In genomic region chr7:67849509-67849862, GRCm38 (mm10) we compare ENCODE assay signal across 8 mouse cellular contexts.
A peak's percentile ranks its signal among the peaks of the same experiment; 100 is the strongest.
DNase-seq lines count a peak whose midpoint lies in the region; ATAC-seq and TF ChIP-seq lines count a peak whose summit lies in the region.

No protein-coding gene starts in this region.

- H3K36me3 ChIP-seq in heart, embryonic 13.5 days: no peaks in the 10 kb centered on the region
- no peaks in the 10 kb centered on the region for H3K36me3 ChIP-seq in embryonic facial prominence, embryonic 11.5 days (replicated peaks; ENCODE audit: control insufficient read depth, insufficient read depth, low read depth, low read length)
- no peaks in the 10 kb centered on the region for H3K36me3 ChIP-seq in intestine, embryonic 16.5 days (ENCODE audit: control insufficient read depth, insufficient read depth, low read length)
- no peaks in the 10 kb centered on the region for H3K36me3 ChIP-seq in midbrain, embryonic 12.5 days
- no peaks in the 10 kb centered on the region for H3K36me3 ChIP-seq in thymus, adult 2 months (ENCODE audit: control insufficient read depth, insufficient read depth, low read length)

- no peak; the same call in 1 of the 2 replicates for ATAC-seq in heart, embryonic 13.5 days (ENCODE audit: extremely low read depth, insufficient number of reproducible peaks, low FRiP score, low TSS enrichment)
- 0 out of 2 replicates have a peak, but pooled peaks have one; percentile 20 for ATAC-seq in embryonic facial prominence, embryonic 11.5 days (replicated peaks; ENCODE audit: insufficient number of reproducible peaks, low FRiP score, low TSS enrichment, low read depth)
- ATAC-seq in intestine, embryonic 16.5 days: peak; percentile 60
- ATAC-seq in midbrain, embryonic 12.5 days (ENCODE audit: low FRiP score, low read depth): peak; percentile 66

- intact Hi-C loops in heart, postnatal 25 days (cut with DNase I): no loop called here
- intact Hi-C loops in gastrocnemius, postnatal 36 days (cut with DNase I): no loop called here

- peak overlapping the region; percentile 73 for H3K27ac ChIP-seq in heart, embryonic 13.5 days (replicated peaks)
- no peak overlapping the region for H3K27ac ChIP-seq in embryonic facial prominence, embryonic 11.5 days (replicated peaks; ENCODE audit: low read depth, low read length)
- peak overlapping the region; percentile 23; the same call in 1 of the 2 replicates for H3K27ac ChIP-seq in intestine, embryonic 16.5 days (ENCODE audit: low read length)
- H3K27ac ChIP-seq in midbrain, embryonic 12.5 days (replicated peaks): no peak overlapping the region
- no peak overlapping the region for H3K27ac ChIP-seq in thymus, adult 2 months (ENCODE audit: control insufficient read depth, insufficient read depth, low read length)

- H3K9me3 ChIP-seq in heart, embryonic 13.5 days: peaks cover 3% of the 10 kb centered on the region; the same call in 1 of the 2 replicates
- no peaks in the 10 kb centered on the region for H3K9me3 ChIP-seq in embryonic facial prominence, embryonic 11.5 days (replicated peaks; ENCODE audit: control insufficient read depth, low read length)
- no peaks in the 10 kb centered on the region for H3K9me3 ChIP-seq in intestine, embryonic 16.5 days (ENCODE audit: control insufficient read depth, low read length)
- no peaks in the 10 kb centered on the region for H3K9me3 ChIP-seq in midbrain, embryonic 12.5 days

- TF ChIP-seq POLR2A in thymus, adult 2 months (IDR thresholded peaks at IDR 0.05; ENCODE audit: control insufficient read depth, extremely low read depth, insufficient read depth, low read length, poor library complexity): no peak

- peaks cover 11% of the 10 kb centered on the region; the same call in 1 of the 2 replicates for H3K27me3 ChIP-seq in heart, embryonic 13.5 days (replicated peaks)
- H3K27me3 ChIP-seq in embryonic facial prominence, embryonic 11.5 days (ENCODE audit: control insufficient read depth, insufficient read depth, low read length): no peaks in the 10 kb centered on the region
- H3K27me3 ChIP-seq in intestine, embryonic 16.5 days (replicated peaks; ENCODE audit: control insufficient read depth, insufficient read depth, low read length): no peaks in the 10 kb centered on the region
- peaks cover 24% of the 10 kb centered on the region for H3K27me3 ChIP-seq in midbrain, embryonic 12.5 days
- H3K27me3 ChIP-seq in thymus, adult 2 months (ENCODE audit: control insufficient read depth, insufficient read depth, low read length): no peaks in the 10 kb centered on the region; the same call in 1 of the 2 replicates

- H3K4me2 ChIP-seq in heart, embryonic 13.5 days: peak overlapping the region; percentile 76
- H3K4me2 ChIP-seq in embryonic facial prominence, embryonic 11.5 days (ENCODE audit: low read depth, low read length): peak overlapping the region; percentile 59
- H3K4me2 ChIP-seq in intestine, embryonic 16.5 days (ENCODE audit: low read depth, low read length): peak overlapping the region; percentile 67
- H3K4me2 ChIP-seq in midbrain, embryonic 12.5 days (replicated peaks): peak overlapping the region; percentile 69

- TF ChIP-seq CTCF in thymus, adult 2 months (IDR thresholded peaks at IDR 0.05; ENCODE audit: borderline replicate concordance, control insufficient read depth, extremely low read depth, insufficient read depth, low read length, poor library complexity): no peak

- H3K4me3 ChIP-seq in heart, embryonic 13.5 days: peak overlapping the region; percentile 58
- peak overlapping the region; percentile 37 for H3K4me3 ChIP-seq in embryonic facial prominence, embryonic 11.5 days (ENCODE audit: low read depth, low read length)
- peak overlapping the region; percentile 50 for H3K4me3 ChIP-seq in intestine, embryonic 16.5 days (ENCODE audit: low read length)
- H3K4me3 ChIP-seq in midbrain, embryonic 12.5 days: peak overlapping the region; percentile 54
- no peak overlapping the region for H3K4me3 ChIP-seq in thymus, adult 2 months (ENCODE audit: control insufficient read depth, insufficient read depth, low read length)

- WGBS in heart, embryonic 13.5 days: 11% methylated on average over 7 of the region's 7 CpGs
- 7% methylated on average over 7 of the region's 7 CpGs for WGBS in embryonic facial prominence, embryonic 11.5 days
- WGBS in intestine, embryonic 16.5 days: 9% methylated on average over 7 of the region's 7 CpGs
- 10% methylated on average over 7 of the region's 7 CpGs for WGBS in midbrain, embryonic 12.5 days
- WGBS in thymus, adult 2 months: 53% methylated on average over 7 of the region's 7 CpGs

- no peak for DNase-seq in heart, postnatal 25 days (ENCODE audit: low spot score)
- DNase-seq in embryonic facial prominence, embryonic 11.5 days (ENCODE audit: low spot score): no peak
- DNase-seq in thymus, adult 2 months: no peak
- no peak for DNase-seq in layer of hippocampus, postnatal 10 days (ENCODE audit: low spot score in 2 of 2)
- no peak for DNase-seq in gastrocnemius, postnatal 36 days

- peaks cover 12% of the 10 kb centered on the region for H3K4me1 ChIP-seq in heart, embryonic 13.5 days
- no peaks in the 10 kb centered on the region for H3K4me1 ChIP-seq in embryonic facial prominence, embryonic 11.5 days (ENCODE audit: control insufficient read depth, insufficient read depth, low read length)
- peaks cover 9% of the 10 kb centered on the region; the same call in 1 of the 2 replicates for H3K4me1 ChIP-seq in intestine, embryonic 16.5 days (ENCODE audit: control insufficient read depth, insufficient read depth, low read length)
- peaks cover 23% of the 10 kb centered on the region for H3K4me1 ChIP-seq in midbrain, embryonic 12.5 days
- H3K4me1 ChIP-seq in thymus, adult 2 months (replicated peaks; ENCODE audit: control insufficient read depth, insufficient read depth, low read length): no peaks in the 10 kb centered on the region

- peak overlapping the region; percentile 81 for H3K9ac ChIP-seq in heart, embryonic 13.5 days
- H3K9ac ChIP-seq in embryonic facial prominence, embryonic 11.5 days (replicated peaks; ENCODE audit: low read length): peak overlapping the region; percentile 57
- peak overlapping the region; percentile 66 for H3K9ac ChIP-seq in intestine, embryonic 16.5 days (ENCODE audit: low read depth, low read length)
- peak overlapping the region; percentile 58 for H3K9ac ChIP-seq in midbrain, embryonic 12.5 days (replicated peaks)

Comparison
In these comparisons a context has a peak if more than half of its experiments do, and no peak if none do; other contexts are left out.
1. H3K27ac ChIP-seq: peak in heart, embryonic 13.5 days (single experiment) and intestine, embryonic 16.5 days (single experiment); none in embryonic facial prominence, embryonic 11.5 days (single experiment), midbrain, embryonic 12.5 days (single experiment) and thymus, adult 2 months (single experiment).
2. Peak in every context shown above with its lines, with median percentiles within 50 percentile points of each other: H3K4me2 ChIP-seq and H3K9ac ChIP-seq.